Mouse (Mus musculus) hindbrain, embryonic 16.5 days (tissue): Measurements from ENCODE around the gene Gm6763. TPM values are rescaled to one million over a fixed set of nuclear protein-coding genes. Genes with fewer than 3 reads are reported as not detected.
"Not testable (repeated sequence)": the region's sequence is repeated elsewhere in the genome, so short reads cannot be mapped to it uniquely, and the experiment has no call there.

Experiments used
- ATAC-seq: fragments of 200-750 bp; cut with Nextera tagmentation; 2 replicates; pipeline ENCODE4 v1.8.0; 2017; ENCODE audit warnings: moderate TSS enrichment, moderate library complexity
- H3K27ac ChIP-seq: fragments of 300-500 bp; sonication (generic); 2 replicates; pipeline ENCODE4 v1.5.1; 2014; ENCODE audit warnings: low read depth, mild to moderate bottlenecking, control low read depth, low read length, moderate library complexity
- H3K27me3 ChIP-seq: fragments of 300-500 bp; sonication (generic); replicated peaks from 2 replicates; pipeline ENCODE4 v1.6.1; 2014; ENCODE audit warnings: low read length; ENCODE audit not compliant: control insufficient read depth, insufficient read depth
- H3K36me3 ChIP-seq: fragments of 300-500 bp; sonication (generic); 2 replicates; pipeline ENCODE4 v1.6.1; 2014; ENCODE audit warnings: mild to moderate bottlenecking, low read length, moderate library complexity, mixed read lengths; ENCODE audit not compliant: control insufficient read depth, insufficient read depth
- H3K4me1 ChIP-seq: fragments of 300-500 bp; sonication (generic); 2 replicates; pipeline ENCODE4 v1.6.1; 2014; ENCODE audit warnings: low read depth, low read length; ENCODE audit not compliant: control insufficient read depth, insufficient read depth
- H3K4me2 ChIP-seq: fragments of 300-500 bp; sonication (generic); 2 replicates; pipeline ENCODE4 v1.6.1; 2014; ENCODE audit warnings: mild to moderate bottlenecking, low read length, control low read depth, moderate library complexity
- H3K4me3 ChIP-seq: fragments of 300-500 bp; sonication (generic); 2 replicates; pipeline ENCODE4 v1.5.1; 2014; ENCODE audit warnings: mild to moderate bottlenecking, low read length, control low read depth, moderate library complexity
- H3K9ac ChIP-seq: fragments of 300-500 bp; sonication (generic); 2 replicates; pipeline ENCODE4 v1.6.1; 2014; ENCODE audit warnings: low read depth, mild to moderate bottlenecking, control low read depth, low read length, moderate library complexity
- H3K9me3 ChIP-seq: fragments of 300-500 bp; sonication (generic); 2 replicates; pipeline ENCODE4 v1.6.1; 2014; ENCODE audit warnings: mild to moderate bottlenecking, low read length, moderate library complexity; ENCODE audit not compliant: control insufficient read depth
- WGBS: fragments of 180-500 bp; shearing (Covaris S2); extraction: QIAGEN DNeasy Blood & Tissue Kit; methylation state at CpG from one replicate; pipeline ENCODE4 v1.1.7; 2014; 5-methylcytosine and 5-hydroxymethylcytosine counted together
- polyA plus RNA-seq: library from polyadenylated mRNA; unstranded; fragments of >200 nt; fragmentation: Nextera tagmentation; extraction: Ambion mirVana; gene quantifications from 2 replicates; pipeline ENCODE4 v1.2.1, GENCODE M21; 2015

Gene Gm6763
- not detected in 2 replicates for polyA plus RNA-seq

DNA sequence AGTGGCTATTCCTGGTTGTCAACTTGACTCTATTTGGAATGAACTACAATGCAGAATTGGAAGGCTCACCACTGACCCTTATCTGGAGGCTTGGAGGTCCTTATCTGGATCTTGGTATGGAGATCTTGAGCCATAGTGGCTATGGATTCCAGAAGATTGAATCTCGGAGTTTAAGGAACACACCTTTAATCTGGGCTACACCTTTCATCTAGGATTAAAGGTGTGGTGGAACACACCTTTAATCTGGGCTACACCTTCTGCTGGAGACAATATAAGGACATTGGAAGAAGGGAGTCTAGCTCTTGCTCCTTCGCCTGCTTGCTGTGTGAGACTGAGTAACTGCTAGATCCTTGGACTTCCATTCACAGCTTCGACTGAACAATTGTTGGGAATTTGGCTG is at the start of gene Gm6763:
Gm6763 (plus strand) TSS at position 301 of the 400 bp plus-strand sequence.
- H3K9ac ChIP-seq, H3K27me3 ChIP-seq, H3K4me1 ChIP-seq, H3K27ac ChIP-seq, H3K4me3 ChIP-seq, ATAC-seq, H3K36me3 ChIP-seq, H3K4me2 ChIP-seq, H3K9me3 ChIP-seq: not testable (repeated sequence)
- whole genome bisulfite sequencing = no CpG with 5 or more reads among the region's 3 CpGs

DNA sequence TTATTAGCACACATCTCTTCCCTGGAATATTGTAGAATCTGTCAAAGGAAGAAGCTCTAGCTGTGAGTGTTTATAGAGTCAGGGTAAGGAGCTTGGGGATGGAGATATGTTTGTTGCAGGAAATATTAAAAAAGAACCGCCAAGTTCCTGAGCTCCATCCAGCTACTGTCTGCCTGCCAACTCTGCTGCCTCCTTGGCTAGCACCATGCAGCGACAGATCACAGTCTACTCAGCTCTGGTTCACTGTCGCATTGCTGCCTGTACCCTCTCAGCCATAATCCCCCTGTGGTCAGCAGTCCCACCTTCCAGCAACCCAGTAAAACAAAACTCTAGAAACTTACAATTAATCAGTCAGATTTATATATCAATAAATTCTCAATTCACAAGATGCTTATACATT is 41.3 kb upstream of the Gm6763 start:
- no peak overlapping the region for H3K27ac ChIP-seq
- 78% methylated on average over 3 of the region's 3 CpGs for WGBS

DNA sequence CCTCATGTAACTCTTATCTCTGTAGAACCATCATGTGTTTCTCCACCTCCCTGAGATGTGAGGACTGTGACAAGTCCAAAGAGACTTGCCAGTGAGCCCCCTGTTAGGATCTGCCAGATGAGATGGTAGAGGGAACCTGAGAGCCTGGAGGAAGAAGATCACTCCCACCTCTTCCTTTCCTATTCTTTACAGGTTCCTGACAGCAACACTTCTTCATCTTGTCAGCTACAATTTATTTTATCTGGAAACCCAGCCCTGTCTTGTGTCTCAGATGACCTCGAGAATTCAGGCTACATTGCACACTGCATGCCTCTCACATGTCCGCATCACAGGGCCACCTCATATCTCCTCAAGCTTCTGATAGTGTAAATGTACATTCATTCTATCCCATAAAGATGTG is 33.0 kb upstream of the Gm6763 start:
- Histone ChIP-seq H3K9me3 (no peaks in the 10 kb centered on the region), H3K4me2 (no peak overlapping the region), H3K4me1 (no peaks in the 10 kb centered on the region), H3K36me3 (no peaks in the 10 kb centered on the region), H3K27ac (no peak overlapping the region), H3K4me3 (no peak overlapping the region), H3K27me3 (no peaks in the 10 kb centered on the region), H3K9ac (no peak overlapping the region)
- ATAC-seq = no peak
- WGBS = 85% methylated on average over 2 of the region's 2 CpGs

More for the DNA sequence above, 41.3 kb upstream of the Gm6763 start:
- no peak overlapping the region for H3K4me2 ChIP-seq
- H3K4me3 ChIP-seq = no peak overlapping the region
- no peaks in the 10 kb centered on the region for H3K27me3 ChIP-seq
- no peaks in the 10 kb centered on the region for H3K36me3 ChIP-seq
- no peak for ATAC-seq
- no peaks in the 10 kb centered on the region for H3K4me1 ChIP-seq
- no peaks in the 10 kb centered on the region for H3K9me3 ChIP-seq
- H3K9ac ChIP-seq = no peak overlapping the region

DNA sequence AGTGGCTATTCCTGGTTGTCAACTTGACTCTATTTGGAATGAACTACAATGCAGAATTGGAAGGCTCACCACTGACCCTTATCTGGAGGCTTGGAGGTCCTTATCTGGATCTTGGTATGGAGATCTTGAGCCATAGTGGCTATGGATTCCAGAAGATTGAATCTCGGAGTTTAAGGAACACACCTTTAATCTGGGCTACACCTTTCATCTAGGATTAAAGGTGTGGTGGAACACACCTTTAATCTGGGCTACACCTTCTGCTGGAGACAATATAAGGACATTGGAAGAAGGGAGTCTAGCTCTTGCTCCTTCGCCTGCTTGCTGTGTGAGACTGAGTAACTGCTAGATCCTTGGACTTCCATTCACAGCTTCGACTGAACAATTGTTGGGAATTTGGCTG is 8.6 kb upstream of the Gm6763 start, which contains the start of gene Gm21293:
Gm21293 (plus strand) TSS at position 301 of the 400 bp plus-strand sequence.
- H3K4me1 ChIP-seq, H3K9me3 ChIP-seq, H3K4me2 ChIP-seq, H3K27me3 ChIP-seq, H3K4me3 ChIP-seq, H3K9ac ChIP-seq, H3K36me3 ChIP-seq, ATAC-seq, H3K27ac ChIP-seq: not testable (repeated sequence)
- WGBS = no CpG with 5 or more reads among the region's 3 CpGs

DNA sequence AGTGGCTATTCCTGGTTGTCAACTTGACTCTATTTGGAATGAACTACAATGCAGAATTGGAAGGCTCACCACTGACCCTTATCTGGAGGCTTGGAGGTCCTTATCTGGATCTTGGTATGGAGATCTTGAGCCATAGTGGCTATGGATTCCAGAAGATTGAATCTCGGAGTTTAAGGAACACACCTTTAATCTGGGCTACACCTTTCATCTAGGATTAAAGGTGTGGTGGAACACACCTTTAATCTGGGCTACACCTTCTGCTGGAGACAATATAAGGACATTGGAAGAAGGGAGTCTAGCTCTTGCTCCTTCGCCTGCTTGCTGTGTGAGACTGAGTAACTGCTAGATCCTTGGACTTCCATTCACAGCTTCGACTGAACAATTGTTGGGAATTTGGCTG is 8.4 kb downstream of the Gm6763 start, which contains the start of gene Gm8764:
Gm8764 (plus strand) TSS at position 301 of the 400 bp plus-strand sequence.
- H3K9me3 ChIP-seq, H3K4me2 ChIP-seq, H3K4me1 ChIP-seq, H3K4me3 ChIP-seq, H3K27me3 ChIP-seq, H3K27ac ChIP-seq, H3K36me3 ChIP-seq, ATAC-seq, H3K9ac ChIP-seq: not testable (repeated sequence)
- WGBS = no CpG with 5 or more reads among the region's 3 CpGs

DNA sequence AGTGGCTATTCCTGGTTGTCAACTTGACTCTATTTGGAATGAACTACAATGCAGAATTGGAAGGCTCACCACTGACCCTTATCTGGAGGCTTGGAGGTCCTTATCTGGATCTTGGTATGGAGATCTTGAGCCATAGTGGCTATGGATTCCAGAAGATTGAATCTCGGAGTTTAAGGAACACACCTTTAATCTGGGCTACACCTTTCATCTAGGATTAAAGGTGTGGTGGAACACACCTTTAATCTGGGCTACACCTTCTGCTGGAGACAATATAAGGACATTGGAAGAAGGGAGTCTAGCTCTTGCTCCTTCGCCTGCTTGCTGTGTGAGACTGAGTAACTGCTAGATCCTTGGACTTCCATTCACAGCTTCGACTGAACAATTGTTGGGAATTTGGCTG is 16.9 kb downstream of the Gm6763 start, which contains the start of gene Gm21304:
Gm21304 (plus strand) TSS at position 301 of the 400 bp plus-strand sequence.
- H3K9me3 ChIP-seq, H3K4me3 ChIP-seq, H3K4me2 ChIP-seq, H3K4me1 ChIP-seq, H3K27ac ChIP-seq, H3K36me3 ChIP-seq, ATAC-seq, H3K9ac ChIP-seq, H3K27me3 ChIP-seq: not testable (repeated sequence)
- no CpG with 5 or more reads among the region's 3 CpGs for WGBS

DNA sequence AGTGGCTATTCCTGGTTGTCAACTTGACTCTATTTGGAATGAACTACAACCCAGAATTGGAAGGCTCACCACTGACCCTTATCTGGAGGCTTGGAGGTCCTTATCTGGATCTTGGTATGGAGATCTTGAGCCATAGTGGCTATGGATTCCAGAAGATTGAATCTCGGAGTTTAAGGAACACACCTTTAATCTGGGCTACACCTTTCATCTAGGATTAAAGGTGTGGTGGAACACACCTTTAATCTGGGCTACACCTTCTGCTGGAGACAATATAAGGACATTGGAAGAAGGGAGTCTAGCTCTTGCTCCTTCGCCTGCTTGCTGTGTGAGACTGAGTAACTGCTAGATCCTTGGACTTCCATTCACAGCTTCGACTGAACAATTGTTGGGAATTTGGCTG is 25.4 kb downstream of the Gm6763 start, which contains the start of gene Gm21312:
Gm21312 (plus strand) TSS at position 301 of the 400 bp plus-strand sequence.
- not testable (repeated sequence) for ATAC-seq, H3K4me2 ChIP-seq, H3K9ac ChIP-seq, H3K9me3 ChIP-seq, H3K27ac ChIP-seq, H3K4me3 ChIP-seq, H3K4me1 ChIP-seq, H3K27me3 ChIP-seq, H3K36me3 ChIP-seq
- no CpG with 5 or more reads among the region's 3 CpGs for WGBS

DNA sequence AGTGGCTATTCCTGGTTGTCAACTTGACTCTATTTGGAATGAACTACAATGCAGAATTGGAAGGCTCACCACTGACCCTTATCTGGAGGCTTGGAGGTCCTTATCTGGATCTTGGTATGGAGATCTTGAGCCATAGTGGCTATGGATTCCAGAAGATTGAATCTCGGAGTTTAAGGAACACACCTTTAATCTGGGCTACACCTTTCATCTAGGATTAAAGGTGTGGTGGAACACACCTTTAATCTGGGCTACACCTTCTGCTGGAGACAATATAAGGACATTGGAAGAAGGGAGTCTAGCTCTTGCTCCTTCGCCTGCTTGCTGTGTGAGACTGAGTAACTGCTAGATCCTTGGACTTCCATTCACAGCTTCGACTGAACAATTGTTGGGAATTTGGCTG is 33.9 kb downstream of the Gm6763 start, which contains the start of gene Gm20765:
Gm20765 (plus strand) TSS at position 301 of the 400 bp plus-strand sequence.
- not testable (repeated sequence) for ATAC-seq, H3K36me3 ChIP-seq, H3K9ac ChIP-seq, H3K4me2 ChIP-seq, H3K27ac ChIP-seq, H3K27me3 ChIP-seq, H3K4me3 ChIP-seq, H3K9me3 ChIP-seq, H3K4me1 ChIP-seq
- WGBS = no CpG with 5 or more reads among the region's 3 CpGs

DNA sequence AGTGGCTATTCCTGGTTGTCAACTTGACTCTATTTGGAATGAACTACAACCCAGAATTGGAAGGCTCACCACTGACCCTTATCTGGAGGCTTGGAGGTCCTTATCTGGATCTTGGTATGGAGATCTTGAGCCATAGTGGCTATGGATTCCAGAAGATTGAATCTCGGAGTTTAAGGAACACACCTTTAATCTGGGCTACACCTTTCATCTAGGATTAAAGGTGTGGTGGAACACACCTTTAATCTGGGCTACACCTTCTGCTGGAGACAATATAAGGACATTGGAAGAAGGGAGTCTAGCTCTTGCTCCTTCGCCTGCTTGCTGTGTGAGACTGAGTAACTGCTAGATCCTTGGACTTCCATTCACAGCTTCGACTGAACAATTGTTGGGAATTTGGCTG is 42.4 kb downstream of the Gm6763 start, which contains the start of gene Gm4340:
Gm4340 (plus strand) TSS at position 301 of the 400 bp plus-strand sequence.
- not testable (repeated sequence) for ATAC-seq, H3K36me3 ChIP-seq, H3K4me1 ChIP-seq, H3K27me3 ChIP-seq, H3K9ac ChIP-seq, H3K4me2 ChIP-seq, H3K4me3 ChIP-seq, H3K27ac ChIP-seq, H3K9me3 ChIP-seq
- no CpG with 5 or more reads among the region's 3 CpGs for WGBS
